Mouse (Mus musculus) cortical plate, adult 2 months (tissue): Measurements from ENCODE around the gene Rasgrp2.

Source experiments
- CTCF ChIP-seq: fragments of 200-500 bp; IDR thresholded peaks from 2 replicates; pipeline ENCODE4 v1.5.1; 2011; ENCODE audit warnings: mild to moderate bottlenecking, control low read depth, low read length; ENCODE audit not compliant: insufficient read depth; ENCODE audit errors: extremely low read depth
- POLR2A ChIP-seq: fragments of 200-500 bp; IDR thresholded peaks from 2 replicates; pipeline ENCODE4 v1.6.1; 2011; ENCODE audit warnings: mild to moderate bottlenecking, low read length, control low read depth; ENCODE audit not compliant: insufficient read depth; ENCODE audit errors: extremely low read depth

- TF ChIP-seq CTCF, result peak; percentile 40
- TF ChIP-seq POLR2A, result no peak
These were observed 2.1 kb downstream of the Rasgrp2 start for GRCm38 (mm10) chr19:6401131-6401815.
